Mouse (Mus musculus): ENCODE measurements around the gene Lrch1. TPM values are rescaled to one million over a fixed set of nuclear protein-coding genes. Genes with fewer than 3 reads are reported as not detected.

The Lrch1 gene
- polyA plus RNA-seq, 1 experiment from 2014 or later, result 6.8 TPM

- no peaks in the 10 kb centered on the region for H3K27me3 ChIP-seq (replicated peaks; ENCODE audit: control insufficient read depth, insufficient read depth, low read length)
- H3K27ac ChIP-seq (ENCODE audit: low read depth, low read length), result no peak overlapping the region
- H3K9me3 ChIP-seq (replicated peaks; ENCODE audit: control insufficient read depth, low read length), result no peaks in the 10 kb centered on the region
- DNase-seq (ENCODE audit: low spot score) (no peak), ATAC-seq (no peak)
- no peak overlapping the region for H3K9ac ChIP-seq (ENCODE audit: low read length)
- no peaks in the 10 kb centered on the region for H3K36me3 ChIP-seq (ENCODE audit: control insufficient read depth, insufficient read depth, low read length)
- no peak overlapping the region for H3K4me2 ChIP-seq (ENCODE audit: low read length)
- WGBS, result 84% methylated on average over 10 of the region's 10 CpGs
- peaks cover 17% of the 10 kb centered on the region for H3K4me1 ChIP-seq (ENCODE audit: control insufficient read depth, insufficient read depth, low read length)
- H3K4me3 ChIP-seq (ENCODE audit: low read depth, low read length), result no peak overlapping the region
Measured at GRCm38 (mm10) chr14:74880868-74881267, 66.8 kb downstream of the Lrch1 start.

- ATAC-seq (no peak), DNase-seq (ENCODE audit: low spot score) (no peak)
- 90% methylated on average over 9 of the region's 10 CpGs for WGBS
- Histone ChIP-seq H3K27me3 (replicated peaks; ENCODE audit: control insufficient read depth, insufficient read depth, low read length) (no peaks in the 10 kb centered on the region), H3K36me3 (ENCODE audit: control insufficient read depth, insufficient read depth, low read length) (no peaks in the 10 kb centered on the region), H3K9ac (ENCODE audit: low read length) (no peak overlapping the region), H3K27ac (ENCODE audit: low read depth, low read length) (no peak overlapping the region), H3K4me3 (ENCODE audit: low read depth, low read length) (no peak overlapping the region), H3K4me2 (ENCODE audit: low read length) (no peak overlapping the region), H3K4me1 (ENCODE audit: control insufficient read depth, insufficient read depth, low read length) (peaks cover 12% of the 10 kb centered on the region), H3K9me3 (replicated peaks; ENCODE audit: control insufficient read depth, low read length) (no peaks in the 10 kb centered on the region)
Measured at GRCm38 (mm10) chr14:74879480-74879879, 68.2 kb downstream of the Lrch1 start.

GRCm38 (mm10) chr14:74877287-74877686 lies 70.4 kb downstream of the Lrch1 start:
- Histone ChIP-seq H3K9ac (ENCODE audit: low read length) (no peak overlapping the region), H3K9me3 (replicated peaks; ENCODE audit: control insufficient read depth, low read length) (no peaks in the 10 kb centered on the region), H3K4me3 (ENCODE audit: low read depth, low read length) (no peak overlapping the region), H3K27ac (ENCODE audit: low read depth, low read length) (no peak overlapping the region), H3K4me1 (ENCODE audit: control insufficient read depth, insufficient read depth, low read length) (0 out of 2 replicates have a peak, but pooled peaks cover 3% of the 10 kb centered on the region), H3K36me3 (ENCODE audit: control insufficient read depth, insufficient read depth, low read length) (no peaks in the 10 kb centered on the region), H3K4me2 (ENCODE audit: low read length) (no peak overlapping the region), H3K27me3 (replicated peaks; ENCODE audit: control insufficient read depth, insufficient read depth, low read length) (no peaks in the 10 kb centered on the region)
- ATAC-seq (no peak), DNase-seq (ENCODE audit: low spot score) (no peak)
- WGBS, result 50% methylated on average over 5 of the region's 5 CpGs

GRCm38 (mm10) chr14:74871220-74871619 lies 76.5 kb downstream of the Lrch1 start:
- Histone ChIP-seq H3K9ac (ENCODE audit: low read length) (no peak overlapping the region), H3K9me3 (replicated peaks; ENCODE audit: control insufficient read depth, low read length) (no peaks in the 10 kb centered on the region), H3K27me3 (replicated peaks; ENCODE audit: control insufficient read depth, insufficient read depth, low read length) (no peaks in the 10 kb centered on the region), H3K4me1 (ENCODE audit: control insufficient read depth, insufficient read depth, low read length) (peaks cover 2% of the 10 kb centered on the region; the same call in 1 of the 2 replicates), H3K4me3 (ENCODE audit: low read depth, low read length) (no peak overlapping the region), H3K36me3 (ENCODE audit: control insufficient read depth, insufficient read depth, low read length) (no peaks in the 10 kb centered on the region), H3K4me2 (ENCODE audit: low read length) (no peak overlapping the region), H3K27ac (ENCODE audit: low read depth, low read length) (no peak overlapping the region)
- no peak for DNase-seq (ENCODE audit: low spot score)
- WGBS, result 72% methylated on average over 4 of the region's 4 CpGs
- ATAC-seq, result no peak

- H3K4me2 ChIP-seq (ENCODE audit: low read length), result no peak overlapping the region
Measured at GRCm38 (mm10) chr14:74868902-74869230, 78.8 kb downstream of the Lrch1 start.

GRCm38 (mm10) chr14:74868188-74868901 lies 79.3 kb downstream of the Lrch1 start:
- Histone ChIP-seq H3K27ac (ENCODE audit: low read depth, low read length) (no peak overlapping the region), H3K9me3 (replicated peaks; ENCODE audit: control insufficient read depth, low read length) (no peaks in the 10 kb centered on the region), H3K4me2 (ENCODE audit: low read length) (no peak overlapping the region), H3K27me3 (replicated peaks; ENCODE audit: control insufficient read depth, insufficient read depth, low read length) (no peaks in the 10 kb centered on the region), H3K36me3 (ENCODE audit: control insufficient read depth, insufficient read depth, low read length) (no peaks in the 10 kb centered on the region), H3K4me1 (ENCODE audit: control insufficient read depth, insufficient read depth, low read length) (peaks cover 2% of the 10 kb centered on the region; the same call in 1 of the 2 replicates), H3K9ac (ENCODE audit: low read length) (no peak overlapping the region), H3K4me3 (ENCODE audit: low read depth, low read length) (no peak overlapping the region)
- DNase-seq (ENCODE audit: low spot score), result no peak
- 90% methylated on average over 2 of the region's 2 CpGs for WGBS
- ATAC-seq, result no peak

More at GRCm38 (mm10) chr14:74868902-74869230, 78.8 kb downstream of the Lrch1 start:
- DNase-seq (ENCODE audit: low spot score) (no peak), ATAC-seq (no peak)
- Histone ChIP-seq H3K9me3 (replicated peaks; ENCODE audit: control insufficient read depth, low read length) (no peaks in the 10 kb centered on the region), H3K4me1 (ENCODE audit: control insufficient read depth, insufficient read depth, low read length) (peaks cover 2% of the 10 kb centered on the region; the same call in 1 of the 2 replicates), H3K4me3 (ENCODE audit: low read depth, low read length) (no peak overlapping the region), H3K27ac (ENCODE audit: low read depth, low read length) (no peak overlapping the region), H3K9ac (ENCODE audit: low read length) (no peak overlapping the region), H3K27me3 (replicated peaks; ENCODE audit: control insufficient read depth, insufficient read depth, low read length) (no peaks in the 10 kb centered on the region), H3K36me3 (ENCODE audit: control insufficient read depth, insufficient read depth, low read length) (no peaks in the 10 kb centered on the region)
- WGBS, result 81% methylated on average over 4 of the region's 4 CpGs

GRCm38 (mm10) chr14:74867076-74868042 lies 80.3 kb downstream of the Lrch1 start:
- Histone ChIP-seq H3K4me3 (ENCODE audit: low read depth, low read length) (no peak overlapping the region), H3K4me1 (ENCODE audit: control insufficient read depth, insufficient read depth, low read length) (peaks cover 2% of the 10 kb centered on the region; the same call in 1 of the 2 replicates), H3K4me2 (ENCODE audit: low read length) (peak overlapping the region; percentile 8; the same call in 1 of the 2 replicates), H3K9me3 (replicated peaks; ENCODE audit: control insufficient read depth, low read length) (no peaks in the 10 kb centered on the region), H3K36me3 (ENCODE audit: control insufficient read depth, insufficient read depth, low read length) (no peaks in the 10 kb centered on the region), H3K27me3 (replicated peaks; ENCODE audit: control insufficient read depth, insufficient read depth, low read length) (no peaks in the 10 kb centered on the region), H3K27ac (ENCODE audit: low read depth, low read length) (no peak overlapping the region), H3K9ac (ENCODE audit: low read length) (no peak overlapping the region)
- 33% methylated on average over 20 of the region's 20 CpGs for WGBS
- no peak for DNase-seq (ENCODE audit: low spot score)
- ATAC-seq, result no peak

- no peak for ATAC-seq
- Histone ChIP-seq H3K9me3 (replicated peaks; ENCODE audit: control insufficient read depth, low read length) (no peaks in the 10 kb centered on the region), H3K27me3 (replicated peaks; ENCODE audit: control insufficient read depth, insufficient read depth, low read length) (no peaks in the 10 kb centered on the region), H3K9ac (ENCODE audit: low read length) (no peak overlapping the region), H3K27ac (ENCODE audit: low read depth, low read length) (no peak overlapping the region), H3K4me3 (ENCODE audit: low read depth, low read length) (no peak overlapping the region), H3K4me2 (ENCODE audit: low read length) (no peak overlapping the region), H3K4me1 (ENCODE audit: control insufficient read depth, insufficient read depth, low read length) (peaks cover 2% of the 10 kb centered on the region; the same call in 1 of the 2 replicates), H3K36me3 (ENCODE audit: control insufficient read depth, insufficient read depth, low read length) (no peaks in the 10 kb centered on the region)
- no peak for DNase-seq (ENCODE audit: low spot score)
- WGBS, result 73% methylated on average over 3 of the region's 3 CpGs
Measured at GRCm38 (mm10) chr14:74865738-74866137, 81.9 kb downstream of the Lrch1 start.
